Mouse (Mus musculus): ENCODE results near the gene Dact3. TPM values are rescaled to one million over a fixed set of nuclear protein-coding genes. Genes with fewer than 3 reads are reported as not detected.

Dact3 gene
- total RNA-seq, 1 experiment = 4.5 TPM

- Histone ChIP-seq H3K4me3 (ENCODE audit: insufficient read depth in 1 of 2, low read depth in 1 of 2, low read length in 2 of 2, poor library complexity in 1 of 2, severe bottlenecking in 1 of 2) (peak overlapping the region; percentile 18 to 71; a peak in 3 of 4 replicates), H3K36me3 (ENCODE audit: control insufficient read depth, insufficient read depth, low read length, poor library complexity, severe bottlenecking) (no peaks in the 10 kb centered on the region), H3K9ac (ENCODE audit: insufficient read depth, low read depth, low read length, poor library complexity, severe bottlenecking) (no peak overlapping the region), H3K9me3 (ENCODE audit: control insufficient read depth, insufficient read depth, low read depth, low read length) (no peaks in the 10 kb centered on the region), H3K4me1 (ENCODE audit: control insufficient read depth in 2 of 2, insufficient read depth in 2 of 2, low read length in 2 of 2, poor library complexity in 1 of 2) (peaks cover 1 to 22% of the 10 kb centered on the region in 2 experiments; a peak in 3 of 4 replicates), H3K27ac (ENCODE audit: insufficient read depth, low read depth, low read length, poor library complexity, severe bottlenecking) (no peak overlapping the region)
- in situ Hi-C loops (cut with MboI; ENCODE audit: low sequenced_read_pairs in 2 of 2, unreplicated experiment in 2 of 2) = no loop called here
- no peak for DNase-seq (ENCODE audit: low read depth, low spot score)
- TF ChIP-seq MAFK (IDR thresholded peaks at IDR 0.05; ENCODE audit: insufficient read depth, low read depth, low read length) (no peak), CHD2 (IDR thresholded peaks at IDR 0.05; ENCODE audit: low read depth, low read length) (no peak), ZC3H11A (IDR thresholded peaks at IDR 0.05; ENCODE audit: borderline replicate concordance, low read depth, low read length) (no peak)
Observed at GRCm38 (mm10) chr7:16894279-16894678, 19.2 kb downstream of the Dact3 start.

GRCm38 (mm10) chr7:16895000-16895399 is 19.9 kb downstream of the Dact3 start:
- Histone ChIP-seq H3K4me3 (ENCODE audit: insufficient read depth in 1 of 2, low read depth in 1 of 2, low read length in 2 of 2, poor library complexity in 1 of 2, severe bottlenecking in 1 of 2) (peak overlapping the region; percentile 41 to 71; a peak in 3 of 4 replicates), H3K36me3 (ENCODE audit: control insufficient read depth, insufficient read depth, low read length, poor library complexity, severe bottlenecking) (no peaks in the 10 kb centered on the region), H3K9ac (ENCODE audit: insufficient read depth, low read depth, low read length, poor library complexity, severe bottlenecking) (peak overlapping the region; percentile 29; the same call in 1 of the 2 replicates), H3K9me3 (ENCODE audit: control insufficient read depth, insufficient read depth, low read depth, low read length) (no peaks in the 10 kb centered on the region), H3K27ac (ENCODE audit: insufficient read depth, low read depth, low read length, poor library complexity, severe bottlenecking) (no peak overlapping the region), H3K4me1 (ENCODE audit: control insufficient read depth in 2 of 2, insufficient read depth in 2 of 2, low read length in 2 of 2, poor library complexity in 1 of 2) (peaks cover 3 to 27% of the 10 kb centered on the region in 2 experiments; a peak in 3 of 4 replicates)
- DNase-seq (ENCODE audit: low read depth, low spot score) = peak; percentile 77
- TF ChIP-seq ZC3H11A (IDR thresholded peaks at IDR 0.05; ENCODE audit: borderline replicate concordance, low read depth, low read length) = no peak
- TF ChIP-seq MAFK (IDR thresholded peaks at IDR 0.05; ENCODE audit: insufficient read depth, low read depth, low read length) = no peak
- TF ChIP-seq ZNF384 (IDR thresholded peaks at IDR 0.05; ENCODE audit: low read depth, low read length) = no peak
- no peak for TF ChIP-seq CHD2 (IDR thresholded peaks at IDR 0.05; ENCODE audit: low read depth, low read length)
- no peak for TF ChIP-seq HCFC1 (IDR thresholded peaks at IDR 0.05; ENCODE audit: borderline replicate concordance, insufficient read depth, low read length)
- in situ Hi-C loops (cut with MboI; ENCODE audit: low sequenced_read_pairs in 2 of 2, unreplicated experiment in 2 of 2) = no loop called here

GRCm38 (mm10) chr7:16895511-16895910 is 20.4 kb downstream of the Dact3 start:
- Histone ChIP-seq H3K36me3 (ENCODE audit: control insufficient read depth, insufficient read depth, low read length, poor library complexity, severe bottlenecking) (no peaks in the 10 kb centered on the region), H3K4me3 (ENCODE audit: insufficient read depth in 1 of 2, low read depth in 1 of 2, low read length in 2 of 2, poor library complexity in 1 of 2, severe bottlenecking in 1 of 2) (peak overlapping the region; percentile 41 to 71; a peak in 1 of 4 replicates), H3K9ac (ENCODE audit: insufficient read depth, low read depth, low read length, poor library complexity, severe bottlenecking) (no peak overlapping the region), H3K9me3 (ENCODE audit: control insufficient read depth, insufficient read depth, low read depth, low read length) (no peaks in the 10 kb centered on the region), H3K4me1 (ENCODE audit: control insufficient read depth in 2 of 2, insufficient read depth in 2 of 2, low read length in 2 of 2, poor library complexity in 1 of 2) (peaks cover 5 to 27% of the 10 kb centered on the region in 2 experiments; a peak in 3 of 4 replicates), H3K27ac (ENCODE audit: insufficient read depth, low read depth, low read length, poor library complexity, severe bottlenecking) (no peak overlapping the region)
- TF ChIP-seq MAFK (IDR thresholded peaks at IDR 0.05; ENCODE audit: insufficient read depth, low read depth, low read length) (no peak), CHD2 (IDR thresholded peaks at IDR 0.05; ENCODE audit: low read depth, low read length) (no peak)
- DNase-seq (ENCODE audit: low read depth, low spot score) = no peak
- in situ Hi-C loops (cut with MboI; ENCODE audit: low sequenced_read_pairs in 2 of 2, unreplicated experiment in 2 of 2) = no loop called here

- Histone ChIP-seq H3K4me1 (ENCODE audit: control insufficient read depth in 2 of 2, insufficient read depth in 2 of 2, low read length in 2 of 2, poor library complexity in 1 of 2) (peaks cover 3 to 18% of the 10 kb centered on the region in 2 experiments; a peak in 1 of 4 replicates), H3K36me3 (ENCODE audit: control insufficient read depth, insufficient read depth, low read length, poor library complexity, severe bottlenecking) (no peaks in the 10 kb centered on the region), H3K27ac (ENCODE audit: insufficient read depth, low read depth, low read length, poor library complexity, severe bottlenecking) (no peak overlapping the region; the same call in 1 of the 2 replicates), H3K4me3 (ENCODE audit: insufficient read depth in 1 of 2, low read depth in 1 of 2, low read length in 2 of 2, poor library complexity in 1 of 2, severe bottlenecking in 1 of 2) (no peak overlapping the region), H3K9ac (ENCODE audit: insufficient read depth, low read depth, low read length, poor library complexity, severe bottlenecking) (no peak overlapping the region), H3K9me3 (ENCODE audit: control insufficient read depth, insufficient read depth, low read depth, low read length) (no peaks in the 10 kb centered on the region)
- no peak for DNase-seq (ENCODE audit: low read depth, low spot score)
- in situ Hi-C loops (cut with MboI; ENCODE audit: low sequenced_read_pairs in 2 of 2, unreplicated experiment in 2 of 2) = loop anchor here in 1 of 2 experiments (25.0 kb wide), 1 partner anchor 88 kb away; the partner anchor contains the start of genes Fkrp and Strn4
- TF ChIP-seq ZNF384 (IDR thresholded peaks at IDR 0.05; ENCODE audit: low read depth, low read length) (no peak), ZC3H11A (IDR thresholded peaks at IDR 0.05; ENCODE audit: borderline replicate concordance, low read depth, low read length) (no peak), MAFK (IDR thresholded peaks at IDR 0.05; ENCODE audit: insufficient read depth, low read depth, low read length) (no peak), CHD2 (IDR thresholded peaks at IDR 0.05; ENCODE audit: low read depth, low read length) (no peak), HCFC1 (IDR thresholded peaks at IDR 0.05; ENCODE audit: borderline replicate concordance, insufficient read depth, low read length) (no peak)
Observed at GRCm38 (mm10) chr7:16900526-16900925, 25.4 kb downstream of the Dact3 start.
